In the genomic region with DNA sequence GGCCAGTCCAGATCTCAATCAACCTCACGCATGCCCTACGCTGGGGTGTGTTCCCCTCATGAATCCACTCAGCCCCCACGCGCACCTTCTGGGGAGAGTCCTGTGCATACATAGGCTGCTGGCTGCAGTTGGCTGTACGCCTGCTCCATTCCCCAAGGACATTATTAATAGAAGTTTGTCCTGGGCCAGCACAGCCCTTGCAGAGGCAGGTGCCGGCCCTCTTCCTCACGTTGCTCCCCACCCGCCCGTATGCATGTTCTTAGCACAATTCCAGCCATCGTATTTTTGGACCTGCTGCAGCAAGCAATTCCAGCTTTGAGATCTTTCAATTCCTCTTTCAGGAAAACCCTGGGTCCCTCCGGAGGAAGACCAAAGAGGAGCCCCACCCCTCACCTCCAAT, we compare ENCODE assay signal across 9 mouse cellular contexts. TPM values are rescaled to one million over a fixed set of nuclear protein-coding genes. Genes with fewer than 3 reads are reported as not detected.
DNase-seq lines count a peak whose midpoint lies in the region; ATAC-seq lines count a peak whose summit lies in the region.
"Had no signal": no experiment of that assay in that cellular context is flagged by ENCODE, and none has a peak within 500 bp of the region (broad histone marks: within the 10 kb centered on the region; RNA-seq: fewer than 3 reads in every experiment).

No protein-coding gene starts in this region.

- no peak overlapping the region for H3K27ac ChIP-seq in forebrain, embryonic 12.5 days
- H3K27ac ChIP-seq in forebrain, embryonic 11.5 days (ENCODE audit: low read depth, low read length) = no peak overlapping the region
- no peak overlapping the region for H3K27ac ChIP-seq in embryonic facial prominence, embryonic 15.5 days (replicated peaks)
- H3K27ac ChIP-seq in neural tube, embryonic 15.5 days (replicated peaks) = no peak overlapping the region
- H3K27ac ChIP-seq: liver, embryonic 15.5 days had no signal

- H3K27me3 ChIP-seq in forebrain, embryonic 12.5 days = peaks cover 48% of the 10 kb centered on the region
- H3K27me3 ChIP-seq in forebrain, embryonic 11.5 days (ENCODE audit: control insufficient read depth, insufficient read depth, low read length) = peaks cover 18% of the 10 kb centered on the region
- H3K27me3 ChIP-seq in embryonic facial prominence, embryonic 15.5 days = peaks cover 17% of the 10 kb centered on the region
- 0 out of 2 replicates have a peak, but pooled peaks cover 17% of the 10 kb centered on the region for H3K27me3 ChIP-seq in neural tube, embryonic 15.5 days (replicated peaks)

- no peaks in the 10 kb centered on the region for H3K9me3 ChIP-seq in forebrain, embryonic 12.5 days
- no peaks in the 10 kb centered on the region for H3K9me3 ChIP-seq in forebrain, embryonic 11.5 days (ENCODE audit: control insufficient read depth, low read length)
- no peaks in the 10 kb centered on the region for H3K9me3 ChIP-seq in embryonic facial prominence, embryonic 15.5 days (replicated peaks)
- no peaks in the 10 kb centered on the region for H3K9me3 ChIP-seq in neural tube, embryonic 15.5 days (replicated peaks)
- H3K9me3 ChIP-seq: liver, embryonic 15.5 days had no signal

- no peak for DNase-seq in forebrain, embryonic 11.5 days (ENCODE audit: low spot score)
- peak; percentile 81 to 84 for DNase-seq in heart, postnatal 10 days
- DNase-seq in kidney, postnatal 10 days = peak; percentile 60
- DNase-seq in yolk sac, embryonic 10.5 days (ENCODE audit: low spot score) = no peak
- no peak for DNase-seq in left cerebral cortex, adult 18-20 months (ENCODE audit: low spot score in 2 of 2)

- H3K4me1 ChIP-seq in forebrain, embryonic 12.5 days = peaks cover 12% of the 10 kb centered on the region
- H3K4me1 ChIP-seq in forebrain, embryonic 11.5 days (replicated peaks; ENCODE audit: control insufficient read depth, insufficient read depth, low read length) = 0 out of 2 replicates have a peak, but pooled peaks cover 2% of the 10 kb centered on the region
- H3K4me1 ChIP-seq in embryonic facial prominence, embryonic 15.5 days = peaks cover 40% of the 10 kb centered on the region
- H3K4me1 ChIP-seq in neural tube, embryonic 15.5 days = peaks cover 32% of the 10 kb centered on the region

- intact Hi-C loops in heart, postnatal 10 days (cut with DNase I) = loop anchor here (2.0 to 5.0 kb wide), 2 partner anchors 36 to 54 kb away; no protein-coding TSS in a partner anchor

- no peak overlapping the region for H3K4me3 ChIP-seq in forebrain, embryonic 12.5 days (replicated peaks)
- H3K4me3 ChIP-seq in forebrain, embryonic 11.5 days (ENCODE audit: low read depth, low read length) = no peak overlapping the region
- H3K4me3 ChIP-seq in embryonic facial prominence, embryonic 15.5 days (replicated peaks) = peak overlapping the region; percentile 61; the same call in 1 of the 2 replicates
- H3K4me3 ChIP-seq in neural tube, embryonic 15.5 days (replicated peaks) = peak overlapping the region; percentile 56
- H3K4me3 ChIP-seq: liver, embryonic 15.5 days had no signal

- 0 out of 2 replicates have a peak overlapping the region, but pooled peaks have one; percentile 72 for H3K4me2 ChIP-seq in forebrain, embryonic 12.5 days
- H3K4me2 ChIP-seq in forebrain, embryonic 11.5 days (ENCODE audit: low read depth, low read length, severe bottlenecking) = no peak overlapping the region
- H3K4me2 ChIP-seq in embryonic facial prominence, embryonic 15.5 days (replicated peaks) = peak overlapping the region; percentile 91
- H3K4me2 ChIP-seq in neural tube, embryonic 15.5 days = peak overlapping the region; percentile 80

- H3K36me3 ChIP-seq in forebrain, embryonic 12.5 days (replicated peaks) = no peaks in the 10 kb centered on the region
- no peaks in the 10 kb centered on the region for H3K36me3 ChIP-seq in forebrain, embryonic 11.5 days (ENCODE audit: control insufficient read depth, insufficient read depth, low read length)
- H3K36me3 ChIP-seq in embryonic facial prominence, embryonic 15.5 days = no peaks in the 10 kb centered on the region
- H3K36me3 ChIP-seq in neural tube, embryonic 15.5 days = no peaks in the 10 kb centered on the region
- H3K36me3 ChIP-seq: liver, embryonic 15.5 days had no signal

- H3K9ac ChIP-seq in forebrain, embryonic 12.5 days = no peak overlapping the region
- no peak overlapping the region for H3K9ac ChIP-seq in forebrain, embryonic 11.5 days (ENCODE audit: low read length)
- no peak overlapping the region for H3K9ac ChIP-seq in embryonic facial prominence, embryonic 15.5 days
- H3K9ac ChIP-seq in neural tube, embryonic 15.5 days (replicated peaks) = no peak overlapping the region
- H3K9ac ChIP-seq: liver, embryonic 15.5 days had no signal

- no peak for ATAC-seq in forebrain, embryonic 12.5 days (ENCODE audit: low FRiP score)
- no peak; the same call in 1 of the 2 replicates for ATAC-seq in forebrain, embryonic 11.5 days (replicated peaks; ENCODE audit: low FRiP score)
- no peak for ATAC-seq in embryonic facial prominence, embryonic 15.5 days (ENCODE audit: insufficient number of reproducible peaks, low FRiP score, low TSS enrichment, low read depth)
- no peak for ATAC-seq in neural tube, embryonic 15.5 days (ENCODE audit: low FRiP score)

- WGBS in forebrain, embryonic 12.5 days = 55% methylated on average over 11 of the region's 11 CpGs
- WGBS in forebrain, embryonic 11.5 days = 67% methylated on average over 11 of the region's 11 CpGs
- WGBS in embryonic facial prominence, embryonic 15.5 days = 47% methylated on average over 11 of the region's 11 CpGs
- WGBS in neural tube, embryonic 15.5 days = 55% methylated on average over 11 of the region's 11 CpGs

RNA-seq across cellular contexts. Expression of a gene that starts 1.3 kb away (rescaled TPM):
- 10.0 and 13.9 TPM in 2 replicates for polyA plus RNA-seq in forebrain, embryonic 12.5 days (2016; fragmentation: Nextera tagmentation; extraction: Ambion mirVana)
- polyA plus RNA-seq in forebrain, embryonic 11.5 days (2014; fragmentation: Nextera tagmentation; extraction: Ambion mirVana) = 9.8 and 10.5 TPM in 2 replicates
- 51.4 and 61.1 TPM in 2 replicates for polyA plus RNA-seq in embryonic facial prominence, embryonic 15.5 days (2015; fragmentation: Nextera tagmentation; extraction: Ambion mirVana)
- 100 to 1,000 TPM; 135 to 143 TPM for total RNA-seq in heart, postnatal 10 days (2021)
- 59.1 and 88.5 TPM in 2 replicates for polyA plus RNA-seq in neural tube, embryonic 15.5 days (2015; fragmentation: Nextera tagmentation; extraction: Ambion mirVana)
- 100 to 1,000 TPM in 1 of 2 experiments, 10 to 100 TPM in 1; 95.8 to 103 TPM for total RNA-seq in left cerebral cortex, adult 18-20 months (2021)

RNA-seq across cellular contexts. Expression of a gene that starts 58.0 kb away (rescaled TPM):
- 0.27 TPM in 1 of 2 replicates, not detected in the other for polyA plus RNA-seq in forebrain, embryonic 12.5 days (2016; fragmentation: Nextera tagmentation; extraction: Ambion mirVana)
- polyA plus RNA-seq in forebrain, embryonic 11.5 days (2014; fragmentation: Nextera tagmentation; extraction: Ambion mirVana) = 0.39 TPM in 1 of 2 replicates, not detected in the other
- 0.72 and 0.85 TPM in 2 replicates for polyA plus RNA-seq in embryonic facial prominence, embryonic 15.5 days (2015; fragmentation: Nextera tagmentation; extraction: Ambion mirVana)
- total RNA-seq in heart, postnatal 10 days (2021) = 10 to 100 TPM; 13.5 to 18.8 TPM
- 2.1 and 2.9 TPM in 2 replicates for polyA plus RNA-seq in neural tube, embryonic 15.5 days (2015; fragmentation: Nextera tagmentation; extraction: Ambion mirVana)
- total RNA-seq in left cerebral cortex, adult 18-20 months (2021) = 1 to 10 TPM; 4.3 to 4.7 TPM
- polyA plus RNA-seq: liver, embryonic 15.5 days had no signal

Comparison
In these comparisons a context has a peak if more than half of its experiments do, and no peak if none do; other contexts are left out.
1. H3K4me3 ChIP-seq: peak in embryonic facial prominence, embryonic 15.5 days (single experiment) and neural tube, embryonic 15.5 days (single experiment); none in forebrain, embryonic 12.5 days (single experiment) and forebrain, embryonic 11.5 days (single experiment).
2. DNase-seq: peak in heart, postnatal 10 days (2 of 2) and kidney, postnatal 10 days (single experiment); none in forebrain, embryonic 11.5 days (single experiment), yolk sac, embryonic 10.5 days (single experiment) and left cerebral cortex, adult 18-20 months (0 of 2).